Mouse (Mus musculus) thymus, adult 2 months (tissue): ENCODE data around the gene Tifa.

Source experiments
- CTCF ChIP-seq: fragments of 200-500 bp; IDR thresholded peaks from 2 replicates; pipeline ENCODE4 v1.5.1; 2012; ENCODE audit warnings: mild to moderate bottlenecking, control low read depth, low read length, moderate library complexity, borderline replicate concordance; ENCODE audit not compliant: control insufficient read depth, poor library complexity, insufficient read depth; ENCODE audit errors: extremely low read depth
- POLR2A ChIP-seq: fragments of 200-500 bp; IDR thresholded peaks from 2 replicates; pipeline ENCODE4 v1.6.1; 2012; ENCODE audit warnings: mild to moderate bottlenecking, low read length, control low read depth, moderate library complexity; ENCODE audit not compliant: control insufficient read depth, poor library complexity, insufficient read depth; ENCODE audit errors: extremely low read depth

- TF ChIP-seq CTCF (no peak), POLR2A (no peak)
Observed at GRCm38 (mm10) chr3:127788919-127789318, 686 bp upstream of the Tifa start.
